Mouse (Mus musculus) liver, embryonic 13.5 days (tissue): Measurements from ENCODE around the gene Arl15. TPM values are rescaled to one million over a fixed set of nuclear protein-coding genes. Genes with fewer than 3 reads are reported as not detected.

Experiments used
- ATAC-seq: fragments of 200-750 bp; cut with Nextera tagmentation; 2 replicates; pipeline ENCODE4 v1.8.0; 2017; ENCODE audit warnings: low read depth, mild to moderate bottlenecking, moderate number of reproducible peaks, moderate library complexity
- DNase-seq: peaks from one replicate; pipeline ENCODE4 v3.0.0; 2022
- H3K27ac ChIP-seq: fragments of 300-500 bp; sonication (generic); 2 replicates; pipeline ENCODE4 v1.5.1; 2015; ENCODE audit warnings: moderate library complexity, mild to moderate bottlenecking, inconsistent platforms
- H3K27me3 ChIP-seq: fragments of 300-500 bp; sonication (generic); 2 replicates; pipeline ENCODE4 v1.6.1; 2015; ENCODE audit warnings: mild to moderate bottlenecking, inconsistent platforms
- H3K36me3 ChIP-seq: fragments of 300-500 bp; sonication (generic); 2 replicates; pipeline ENCODE4 v1.6.1; 2015; ENCODE audit warnings: mild to moderate bottlenecking, inconsistent platforms
- H3K4me1 ChIP-seq: fragments of 300-500 bp; sonication (generic); replicated peaks from 2 replicates; pipeline ENCODE4 v1.6.1; 2015; ENCODE audit warnings: inconsistent platforms
- H3K4me2 ChIP-seq: fragments of 300-500 bp; sonication (generic); 2 replicates; pipeline ENCODE4 v1.6.1; 2015; ENCODE audit warnings: inconsistent platforms, mild to moderate bottlenecking, moderate library complexity
- H3K4me3 ChIP-seq: fragments of 300-500 bp; sonication (generic); replicated peaks from 2 replicates; pipeline ENCODE4 v1.5.1; 2015; ENCODE audit warnings: mild to moderate bottlenecking, inconsistent platforms
- H3K9ac ChIP-seq: fragments of 300-500 bp; sonication (generic); 2 replicates; pipeline ENCODE4 v1.6.1; 2015; ENCODE audit warnings: mild to moderate bottlenecking, inconsistent platforms
- H3K9me3 ChIP-seq: fragments of 300-500 bp; sonication (generic); replicated peaks from 2 replicates; pipeline ENCODE4 v1.6.1; 2016; ENCODE audit warnings: inconsistent platforms
- WGBS: fragments of 180-500 bp; shearing (Covaris S2); methylation state at CpG from one replicate; pipeline ENCODE4 v1.1.7; 2015; ENCODE audit not compliant: insufficient replicate concordance; 5-methylcytosine and 5-hydroxymethylcytosine counted together
- polyA plus RNA-seq: library from polyadenylated mRNA; unstranded; fragments of >200 nt; fragmentation: Nextera tagmentation; extraction: Ambion mirVana; gene quantifications from 2 replicates; pipeline ENCODE4 v1.2.1, GENCODE M21; 2015

Gene Arl15
- polyA plus RNA-seq, 1 experiment from 2014 or later: 2.5 TPM

GRCm38 (mm10) chr13:113897951-113898350, 103.6 kb downstream of the Arl15 start:
- Histone ChIP-seq H3K36me3 (no peaks in the 10 kb centered on the region), H3K9ac (no peak overlapping the region), H3K4me2 (no peak overlapping the region), H3K4me3 (no peak overlapping the region), H3K4me1 (peaks cover 9% of the 10 kb centered on the region), H3K27me3 (no peaks in the 10 kb centered on the region), H3K9me3 (no peaks in the 10 kb centered on the region), H3K27ac (no peak overlapping the region)
- DNase-seq: no peak
- WGBS: 79% methylated on average over 9 of the region's 9 CpGs
- no peak for ATAC-seq

DNA sequence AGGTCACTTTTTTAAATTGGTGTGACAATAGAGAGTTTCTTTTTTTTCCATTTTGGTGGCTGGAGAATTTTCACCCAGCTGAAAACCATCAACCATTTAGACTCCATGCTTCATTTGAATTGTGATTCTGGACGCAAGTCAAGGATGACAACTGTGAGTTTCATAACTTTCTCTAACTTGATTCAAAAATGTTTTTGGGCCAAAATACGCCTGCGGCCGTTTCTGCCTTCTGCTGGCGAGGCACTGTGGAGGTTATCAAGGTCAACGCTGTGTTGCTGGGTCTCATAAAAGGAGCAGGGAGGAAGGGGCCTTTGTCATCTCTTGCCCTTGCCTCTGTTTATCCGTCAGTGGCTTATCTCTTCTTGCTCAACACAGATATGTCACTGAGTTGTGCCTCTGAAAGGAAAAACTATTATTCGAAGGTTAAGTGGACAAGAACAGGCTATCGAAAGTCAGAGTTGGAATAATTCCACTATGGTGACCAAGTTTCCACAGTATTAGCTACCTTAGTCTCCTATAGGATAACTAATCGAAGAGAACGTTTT, 106.8 kb downstream of the Arl15 start:
- peaks cover 15% of the 10 kb centered on the region for H3K4me1 ChIP-seq
- H3K9me3 ChIP-seq: no peaks in the 10 kb centered on the region
- H3K36me3 ChIP-seq: no peaks in the 10 kb centered on the region
- no peak overlapping the region for H3K27ac ChIP-seq
- no peak overlapping the region for H3K9ac ChIP-seq
- ATAC-seq (no peak), DNase-seq (no peak)
- no peaks in the 10 kb centered on the region for H3K27me3 ChIP-seq
- H3K4me2 ChIP-seq: no peak overlapping the region
- 42% methylated on average over 11 of the region's 11 CpGs for WGBS
- no peak overlapping the region for H3K4me3 ChIP-seq

DNA sequence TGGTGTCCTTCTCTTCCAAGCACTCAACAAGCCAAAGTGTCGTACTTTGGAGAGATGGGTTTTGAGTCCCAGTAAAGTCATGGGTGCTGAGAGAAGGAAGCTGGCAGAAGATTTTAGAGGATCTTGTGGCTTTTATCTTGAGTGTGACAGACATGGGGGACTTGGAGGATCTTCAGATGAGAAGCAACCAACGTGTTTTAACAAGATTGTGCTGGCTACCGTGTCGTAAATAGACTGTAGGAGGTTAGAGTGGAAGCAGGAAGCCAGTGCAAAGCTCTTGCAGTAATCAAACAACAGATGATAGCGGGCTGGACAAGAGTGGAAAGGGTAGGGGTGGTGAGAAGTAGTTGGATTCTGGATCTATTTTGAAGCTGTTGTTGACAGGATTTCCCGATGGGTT, 109.0 kb downstream of the Arl15 start:
- no peaks in the 10 kb centered on the region for H3K27me3 ChIP-seq
- no peak overlapping the region for H3K4me2 ChIP-seq
- WGBS: 20% methylated on average over 6 of the region's 6 CpGs
- H3K27ac ChIP-seq: no peak overlapping the region
- H3K4me1 ChIP-seq: peaks cover 15% of the 10 kb centered on the region
- H3K36me3 ChIP-seq: no peaks in the 10 kb centered on the region
- ATAC-seq (peak; percentile 47; the same call in 1 of the 2 replicates), DNase-seq (no peak)
- H3K4me3 ChIP-seq: no peak overlapping the region
- no peak overlapping the region for H3K9ac ChIP-seq
- H3K9me3 ChIP-seq: no peaks in the 10 kb centered on the region

GRCm38 (mm10) chr13:113911986-113912519, 117.7 kb downstream of the Arl15 start:
- DNase-seq (no peak), ATAC-seq (no peak)
- no peak overlapping the region for H3K4me2 ChIP-seq
- no peak overlapping the region for H3K9ac ChIP-seq
- no peak overlapping the region for H3K27ac ChIP-seq
- H3K4me3 ChIP-seq: no peak overlapping the region
- peaks cover 4% of the 10 kb centered on the region; the same call in 1 of the 2 replicates for H3K4me1 ChIP-seq
- H3K36me3 ChIP-seq: no peaks in the 10 kb centered on the region
- WGBS: 60% methylated on average over 11 of the region's 11 CpGs
- H3K27me3 ChIP-seq: no peaks in the 10 kb centered on the region
- no peaks in the 10 kb centered on the region for H3K9me3 ChIP-seq

DNA sequence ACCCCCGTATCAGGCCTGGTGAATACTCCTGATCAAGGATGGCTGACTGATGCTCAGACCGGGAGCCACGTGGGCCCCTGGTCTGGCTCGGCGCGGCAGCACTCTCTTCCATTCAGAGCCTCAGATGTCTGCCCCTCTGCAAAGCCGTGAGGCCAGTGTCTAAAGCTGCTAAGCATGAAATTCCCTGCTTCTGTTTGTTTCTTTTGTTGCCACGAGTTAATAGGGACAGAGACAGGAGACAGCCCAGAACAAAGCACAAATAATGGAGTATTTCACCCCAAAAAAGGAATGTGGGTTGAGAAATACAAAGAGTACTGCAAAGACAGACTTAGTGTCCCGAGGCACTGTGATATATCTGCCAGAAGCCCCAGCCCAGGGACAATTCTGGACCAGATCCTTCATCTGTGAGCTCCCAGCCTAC, 120.3 kb downstream of the Arl15 start:
- H3K27ac ChIP-seq: no peak overlapping the region
- H3K36me3 ChIP-seq: no peaks in the 10 kb centered on the region
- H3K9ac ChIP-seq: no peak overlapping the region
- no peak overlapping the region for H3K4me3 ChIP-seq
- H3K4me2 ChIP-seq: no peak overlapping the region
- H3K4me1 ChIP-seq: peaks cover 4% of the 10 kb centered on the region; the same call in 1 of the 2 replicates
- ATAC-seq: no peak
- no peaks in the 10 kb centered on the region for H3K9me3 ChIP-seq
- H3K27me3 ChIP-seq: no peaks in the 10 kb centered on the region
- 72% methylated on average over 9 of the region's 9 CpGs for WGBS
- DNase-seq: no peak

DNA sequence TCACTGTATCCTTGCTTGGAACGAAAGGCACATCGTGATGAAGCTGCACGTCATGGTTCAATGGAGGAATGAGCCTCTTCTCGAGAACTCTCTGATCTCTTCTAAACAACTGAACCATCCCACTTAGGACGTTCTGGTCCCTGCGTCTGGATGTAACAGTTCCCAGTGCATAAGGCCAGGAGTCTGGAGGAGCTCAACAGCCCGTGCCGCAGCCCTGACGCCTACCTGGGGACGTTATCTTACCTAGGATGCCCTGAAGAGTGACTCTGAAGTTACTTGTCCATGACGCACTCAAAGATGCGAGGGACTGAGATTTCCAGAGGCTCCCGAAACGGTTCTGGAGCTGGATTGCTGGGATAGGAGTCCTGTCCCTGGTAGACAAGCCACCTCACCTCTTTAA, 121.4 kb downstream of the Arl15 start:
- DNase-seq (no peak), ATAC-seq (no peak)
- peaks cover 4% of the 10 kb centered on the region; the same call in 1 of the 2 replicates for H3K4me1 ChIP-seq
- no peak overlapping the region for H3K4me3 ChIP-seq
- no peak overlapping the region for H3K4me2 ChIP-seq
- no peaks in the 10 kb centered on the region for H3K27me3 ChIP-seq
- H3K36me3 ChIP-seq: no peaks in the 10 kb centered on the region
- 87% methylated on average over 14 of the region's 14 CpGs for WGBS
- H3K9me3 ChIP-seq: no peaks in the 10 kb centered on the region
- no peak overlapping the region for H3K27ac ChIP-seq
- no peak overlapping the region for H3K9ac ChIP-seq

DNA sequence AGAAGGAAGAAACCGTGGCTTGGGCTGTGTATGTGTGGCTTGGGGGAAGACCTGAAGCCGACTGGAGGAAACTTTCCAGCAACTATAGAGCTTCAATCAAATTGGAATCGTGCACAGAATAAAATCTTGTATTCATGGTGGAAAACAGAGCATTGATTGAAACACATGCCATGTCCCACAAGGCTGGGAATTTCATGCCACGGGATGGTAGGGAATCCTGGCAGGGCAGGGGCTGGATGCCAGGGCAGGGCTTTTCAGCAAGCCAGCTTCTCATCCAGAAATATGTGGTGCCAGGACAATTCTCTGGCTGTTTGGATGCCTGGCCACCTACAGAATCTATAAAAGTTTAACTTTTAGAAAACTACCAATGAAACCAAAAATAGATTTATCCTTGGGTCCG, 122.5 kb downstream of the Arl15 start:
- 76% methylated on average over 5 of the region's 5 CpGs for WGBS
- DNase-seq: no peak
- ATAC-seq: no peak

DNA sequence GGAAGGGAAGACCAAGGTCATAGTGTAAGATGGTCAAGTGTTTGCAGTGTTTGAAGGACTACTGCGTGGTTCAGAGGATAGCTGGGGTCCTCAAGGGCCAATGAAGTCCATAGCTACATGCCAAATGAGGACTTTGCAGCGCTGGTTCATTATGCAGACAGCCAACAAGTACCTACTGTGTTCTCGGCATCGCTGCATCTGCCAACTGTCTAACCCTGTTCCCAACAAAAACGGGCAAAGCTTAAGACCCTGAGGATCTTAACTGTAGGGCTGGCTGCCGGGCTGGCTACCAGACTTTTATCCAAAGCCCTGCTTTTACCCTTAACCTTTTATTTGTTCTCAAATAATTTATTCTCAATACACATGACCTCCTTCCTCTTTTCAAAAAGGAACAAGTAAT, 123.1 kb downstream of the Arl15 start:
- 81% methylated on average over 6 of the region's 6 CpGs for WGBS
- H3K4me3 ChIP-seq: no peak overlapping the region
- no peaks in the 10 kb centered on the region for H3K27me3 ChIP-seq
- H3K9ac ChIP-seq: no peak overlapping the region
- no peak overlapping the region for H3K4me2 ChIP-seq
- H3K36me3 ChIP-seq: no peaks in the 10 kb centered on the region
- H3K9me3 ChIP-seq: no peaks in the 10 kb centered on the region
- H3K27ac ChIP-seq: no peak overlapping the region
- no peak for ATAC-seq
- H3K4me1 ChIP-seq: no peaks in the 10 kb centered on the region
- no peak for DNase-seq

More for the DNA sequence above, 122.5 kb downstream of the Arl15 start:
- no peaks in the 10 kb centered on the region for H3K36me3 ChIP-seq
- H3K4me2 ChIP-seq: no peak overlapping the region
- H3K4me1 ChIP-seq: peaks cover 4% of the 10 kb centered on the region; the same call in 1 of the 2 replicates
- H3K27me3 ChIP-seq: no peaks in the 10 kb centered on the region
- no peak overlapping the region for H3K9ac ChIP-seq
- H3K4me3 ChIP-seq: no peak overlapping the region
- H3K27ac ChIP-seq: no peak overlapping the region
- H3K9me3 ChIP-seq: no peaks in the 10 kb centered on the region

DNA sequence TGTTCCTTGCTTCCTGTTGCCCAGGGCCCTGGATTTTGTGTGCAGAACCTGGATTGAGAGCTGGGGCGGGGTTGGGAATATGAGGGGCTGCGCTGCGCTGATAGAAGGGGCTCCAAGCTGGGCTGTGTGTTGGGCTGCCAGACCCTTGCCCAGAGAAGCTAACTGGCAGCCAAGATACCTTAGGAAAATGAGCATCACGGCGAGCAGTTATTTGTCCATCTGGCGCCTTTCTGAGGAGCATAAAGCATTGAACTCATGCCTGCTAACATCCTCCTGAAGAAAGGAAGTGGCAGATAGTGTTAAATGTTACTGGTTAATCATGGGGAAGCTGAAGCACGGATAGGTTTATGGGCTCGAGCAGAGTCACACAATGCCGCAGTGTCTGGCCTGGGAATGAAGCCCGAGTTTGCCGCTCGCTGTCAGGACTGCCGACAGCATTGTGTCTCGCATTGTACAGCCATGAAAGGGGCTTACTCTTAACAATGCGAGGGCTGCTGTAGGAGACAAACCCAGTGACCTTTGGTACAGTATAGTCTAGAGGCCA, 123.6 kb downstream of the Arl15 start:
- H3K4me3 ChIP-seq: no peak overlapping the region
- H3K9me3 ChIP-seq: no peaks in the 10 kb centered on the region
- no peak for DNase-seq
- H3K4me2 ChIP-seq: no peak overlapping the region
- no peak overlapping the region for H3K9ac ChIP-seq
- 82% methylated on average over 15 of the region's 15 CpGs for WGBS
- H3K27me3 ChIP-seq: no peaks in the 10 kb centered on the region
- no peak for ATAC-seq
- H3K27ac ChIP-seq: no peak overlapping the region
- no peaks in the 10 kb centered on the region for H3K4me1 ChIP-seq
- H3K36me3 ChIP-seq: no peaks in the 10 kb centered on the region

- no peaks in the 10 kb centered on the region for H3K4me1 ChIP-seq
- 81% methylated on average over 7 of the region's 7 CpGs for WGBS
- no peaks in the 10 kb centered on the region for H3K36me3 ChIP-seq
- no peaks in the 10 kb centered on the region for H3K9me3 ChIP-seq
- no peak overlapping the region for H3K4me2 ChIP-seq
- no peak overlapping the region for H3K27ac ChIP-seq
- DNase-seq: no peak
- no peak for ATAC-seq
- H3K27me3 ChIP-seq: no peaks in the 10 kb centered on the region
- H3K4me3 ChIP-seq: no peak overlapping the region
- no peak overlapping the region for H3K9ac ChIP-seq
These were observed 124.4 kb downstream of the Arl15 start for GRCm38 (mm10) chr13:113918668-113919067.

DNA sequence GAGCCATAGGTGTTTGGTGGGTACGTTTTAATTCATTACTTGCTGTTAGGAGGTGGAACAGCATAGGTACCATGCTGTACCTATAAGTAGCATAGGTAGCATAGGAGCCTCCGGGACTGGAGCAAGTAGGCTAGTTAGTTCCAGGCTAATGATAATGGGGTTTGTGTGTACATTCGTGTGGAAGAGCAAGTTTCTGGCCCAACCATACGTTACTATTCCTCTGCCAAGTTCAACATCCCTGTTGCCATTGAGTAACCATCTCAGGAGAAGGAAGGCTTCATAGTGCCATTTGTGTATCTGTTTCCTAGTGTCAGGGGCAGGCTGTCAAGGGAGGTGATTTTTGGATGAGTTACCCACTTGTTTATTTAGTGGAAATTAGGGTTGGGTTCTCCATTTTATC, 141.4 kb downstream of the Arl15 start:
- H3K4me2 ChIP-seq: no peak overlapping the region
- 73% methylated on average over 4 of the region's 4 CpGs for WGBS
- H3K27me3 ChIP-seq: no peaks in the 10 kb centered on the region
- ATAC-seq (no peak), DNase-seq (no peak)
- no peak overlapping the region for H3K4me3 ChIP-seq
- no peak overlapping the region for H3K27ac ChIP-seq
- H3K9me3 ChIP-seq: no peaks in the 10 kb centered on the region
- H3K4me1 ChIP-seq: peaks cover 13% of the 10 kb centered on the region
- no peak overlapping the region for H3K9ac ChIP-seq
- no peaks in the 10 kb centered on the region for H3K36me3 ChIP-seq

GRCm38 (mm10) chr13:113937231-113937630, 142.9 kb downstream of the Arl15 start:
- WGBS: 84% methylated on average over 5 of the region's 5 CpGs

More at GRCm38 (mm10) chr13:113937231-113937630, 142.9 kb downstream of the Arl15 start:
- H3K36me3 ChIP-seq: no peaks in the 10 kb centered on the region
- no peak for ATAC-seq
- no peak overlapping the region for H3K27ac ChIP-seq
- H3K4me1 ChIP-seq: peaks cover 13% of the 10 kb centered on the region
- H3K9ac ChIP-seq: no peak overlapping the region
- no peaks in the 10 kb centered on the region for H3K9me3 ChIP-seq
- H3K27me3 ChIP-seq: no peaks in the 10 kb centered on the region
- no peak for DNase-seq
- no peak overlapping the region for H3K4me2 ChIP-seq
- H3K4me3 ChIP-seq: no peak overlapping the region
